Mouse (Mus musculus) ES-Bruce4 (cell line): ENCODE measurements around the gene Ephb4. TPM values are rescaled to one million over a fixed set of nuclear protein-coding genes. Genes with fewer than 3 reads are reported as not detected.

Source experiments
- H3K27ac ChIP-seq: 2 replicates; pipeline ENCODE4 v1.5.1; 2012; ENCODE audit warnings: low read length, inconsistent platforms; ENCODE audit not compliant: insufficient read depth
- H3K27me3 ChIP-seq: 2 replicates; pipeline ENCODE4 v1.6.1; 2012; ENCODE audit warnings: mild to moderate bottlenecking, low read length, inconsistent platforms; ENCODE audit not compliant: control insufficient read depth, poor library complexity, insufficient read depth, severe bottlenecking
- H3K36me3 ChIP-seq: 2 replicates; pipeline ENCODE4 v1.6.1; 2012; ENCODE audit warnings: inconsistent platforms, mild to moderate bottlenecking, low read length, moderate library complexity; ENCODE audit not compliant: control insufficient read depth, poor library complexity, insufficient read depth, severe bottlenecking
- H3K4me1 ChIP-seq: one replicate; pipeline ENCODE4 v1.8.1; 2011; ENCODE audit warnings: low read length; ENCODE audit not compliant: control insufficient read depth, insufficient read depth
- H3K4me3 ChIP-seq: 2 replicates; pipeline ENCODE4 v1.5.1; 2011; ENCODE audit warnings: low read depth, mild to moderate bottlenecking, low read length
- H3K9ac ChIP-seq: 2 replicates; pipeline ENCODE4 v1.6.1; 2012; ENCODE audit warnings: low read depth, mild to moderate bottlenecking, inconsistent platforms; ENCODE audit not compliant: poor library complexity, severe bottlenecking
- H3K9me3 ChIP-seq: replicated peaks from 2 replicates; pipeline ENCODE4 v1.6.1; 2012; ENCODE audit warnings: mild to moderate bottlenecking, low read length, inconsistent platforms; ENCODE audit not compliant: control insufficient read depth, poor library complexity, insufficient read depth, severe bottlenecking
- CTCF ChIP-seq: IDR thresholded peaks from one replicate; pipeline ENCODE4 v1.8.1; 2011; ENCODE audit warnings: low read depth, low read length
- EP300 ChIP-seq: IDR thresholded peaks from 2 replicates; pipeline ENCODE4 v1.6.1; 2011; ENCODE audit warnings: low read depth, low read length; ENCODE audit not compliant: insufficient read depth
- POLR2A ChIP-seq: IDR thresholded peaks from one replicate; pipeline ENCODE4 v1.8.1; 2011; ENCODE audit warnings: low read length; ENCODE audit not compliant: insufficient read depth
- polyA plus RNA-seq: library from polyadenylated mRNA; stranded (reverse); fragments of >200 nt; gene quantifications from 2 replicates; pipeline ENCODE4 v1.2.4, GENCODE M21; 2011; ENCODE audit warnings: low read depth; ENCODE audit not compliant: missing spikeins, insufficient read depth, insufficient read length

Gene Ephb4
- polyA plus RNA-seq, 1 experiment = 17.1 TPM

DNA sequence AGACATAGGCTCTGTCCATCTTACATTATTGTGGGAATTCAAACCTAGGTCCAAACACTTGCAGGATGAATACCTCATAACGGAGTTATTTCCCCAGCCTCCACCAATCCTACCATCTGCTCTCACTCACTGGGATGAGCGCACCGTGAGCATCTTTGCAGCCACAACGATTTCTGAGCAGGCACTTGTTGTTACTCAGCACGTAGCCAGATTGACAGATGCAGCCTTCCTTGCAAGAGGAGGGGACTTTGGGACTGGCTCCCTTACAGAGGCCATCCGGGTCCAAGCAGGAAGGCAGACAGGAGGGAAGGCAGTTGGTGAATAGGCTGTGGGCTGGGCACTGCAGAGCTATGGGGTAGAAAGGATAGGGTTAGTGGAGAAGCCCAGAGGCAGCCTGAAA is 59.5 kb downstream of the Ephb4 start:
- H3K36me3 ChIP-seq = no peaks in the 10 kb centered on the region
- no peak overlapping the region for H3K4me3 ChIP-seq
- no peak overlapping the region for H3K27ac ChIP-seq
- no peaks in the 10 kb centered on the region for H3K9me3 ChIP-seq
- H3K27me3 ChIP-seq = no peaks in the 10 kb centered on the region
- H3K9ac ChIP-seq = no peak overlapping the region
- peaks cover 5% of the 10 kb centered on the region for H3K4me1 ChIP-seq
- TF ChIP-seq POLR2A (no peak), EP300 (no peak), CTCF (no peak)

DNA sequence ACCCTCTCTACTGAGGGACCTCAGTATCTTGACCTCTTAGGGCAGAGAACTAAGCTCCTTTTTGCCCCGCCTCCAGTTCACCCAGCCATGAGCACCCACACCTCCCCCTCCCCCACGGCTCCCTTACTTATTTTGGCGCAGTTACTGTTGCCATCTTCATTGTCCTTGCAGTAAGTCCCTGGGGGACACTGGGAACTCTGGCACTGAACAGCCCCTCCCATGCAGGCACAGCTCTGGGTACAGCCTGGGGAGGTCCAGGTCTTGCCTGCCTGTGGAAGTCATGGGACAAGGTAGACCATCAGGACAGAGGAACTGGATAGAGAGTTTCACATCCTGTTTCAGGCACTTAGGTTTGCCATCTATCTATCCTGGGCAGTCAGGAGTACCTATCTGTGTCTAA is 60.2 kb downstream of the Ephb4 start:
- TF ChIP-seq CTCF (no peak), POLR2A (no peak), EP300 (no peak)
- Histone ChIP-seq H3K27ac (no peak overlapping the region), H3K4me3 (no peak overlapping the region), H3K9me3 (no peaks in the 10 kb centered on the region), H3K36me3 (no peaks in the 10 kb centered on the region), H3K4me1 (peaks cover 5% of the 10 kb centered on the region), H3K27me3 (no peaks in the 10 kb centered on the region), H3K9ac (no peak overlapping the region)

DNA sequence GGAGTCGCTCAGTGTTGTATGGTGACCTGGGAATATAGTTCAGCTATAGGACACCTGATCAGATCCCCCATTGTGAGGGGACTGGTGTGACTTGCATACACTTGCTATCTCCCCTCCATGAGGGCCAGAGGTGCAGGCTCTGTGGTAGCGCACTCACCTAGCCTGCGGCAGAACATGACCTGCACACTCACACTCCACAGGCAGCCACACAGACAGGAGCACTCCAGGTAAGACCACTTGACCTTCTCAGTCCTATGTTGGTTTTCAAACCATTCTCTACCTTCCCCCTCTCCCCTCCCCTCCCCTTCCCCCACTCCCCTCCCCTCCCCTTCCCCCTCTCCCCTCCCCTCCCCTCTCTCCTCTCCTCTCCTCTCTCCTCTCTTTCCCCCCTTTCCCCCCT is 60.6 kb downstream of the Ephb4 start:
- Histone ChIP-seq H3K27me3 (no peaks in the 10 kb centered on the region), H3K4me1 (peaks cover 5% of the 10 kb centered on the region), H3K9ac (no peak overlapping the region), H3K27ac (no peak overlapping the region), H3K4me3 (no peak overlapping the region), H3K36me3 (no peaks in the 10 kb centered on the region), H3K9me3 (no peaks in the 10 kb centered on the region)
- TF ChIP-seq CTCF (no peak), POLR2A (no peak), EP300 (no peak)

DNA sequence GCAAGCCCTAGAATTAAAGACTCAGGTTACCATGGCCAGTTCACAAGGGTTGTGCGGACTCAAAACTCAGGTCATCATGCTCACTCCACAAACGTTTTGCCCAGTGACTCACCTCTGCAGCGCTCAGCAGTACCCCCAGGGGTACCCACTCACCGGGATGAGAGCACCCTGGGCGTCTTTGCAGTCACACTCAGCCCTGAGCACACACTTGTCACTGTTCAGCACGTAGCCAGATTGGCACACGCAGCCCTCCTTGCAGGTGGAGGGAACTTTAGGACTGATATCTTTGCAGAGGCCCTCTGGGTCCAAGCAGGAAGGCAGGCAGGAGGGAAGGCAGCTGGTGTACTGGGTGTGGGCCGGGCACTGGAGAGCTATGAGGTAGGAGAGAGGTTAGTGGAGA is 61.3 kb downstream of the Ephb4 start:
- no peak overlapping the region for H3K27ac ChIP-seq
- no peak overlapping the region for H3K4me3 ChIP-seq
- H3K9ac ChIP-seq = no peak overlapping the region
- H3K9me3 ChIP-seq = no peaks in the 10 kb centered on the region
- H3K27me3 ChIP-seq = no peaks in the 10 kb centered on the region
- no peaks in the 10 kb centered on the region for H3K36me3 ChIP-seq
- H3K4me1 ChIP-seq = peaks cover 5% of the 10 kb centered on the region
- TF ChIP-seq CTCF (no peak), EP300 (no peak), POLR2A (no peak)

DNA sequence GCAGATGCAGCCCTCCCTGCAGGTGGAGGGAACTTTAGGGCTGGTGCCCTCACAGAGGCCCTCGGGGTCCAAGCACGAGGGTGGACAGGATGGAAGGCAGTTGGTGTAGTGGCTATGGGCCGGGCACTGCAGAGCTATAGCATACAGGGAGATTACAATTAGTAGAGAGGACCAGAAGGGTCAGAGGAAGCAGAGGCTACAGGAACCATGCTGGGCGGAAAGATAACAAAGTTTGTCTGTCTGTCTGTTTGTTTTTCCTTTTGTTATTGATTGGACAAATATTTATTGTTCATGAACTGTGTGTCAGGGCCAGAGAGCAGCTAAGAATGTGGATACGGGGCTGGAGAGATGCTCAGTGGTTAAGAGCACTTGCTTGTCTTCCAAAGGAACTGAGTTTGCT is 64.3 kb downstream of the Ephb4 start:
- no peak for TF ChIP-seq POLR2A
- TF ChIP-seq EP300 = no peak
- TF ChIP-seq CTCF = no peak
- no peaks in the 10 kb centered on the region for H3K4me1 ChIP-seq
- H3K9me3 ChIP-seq = no peaks in the 10 kb centered on the region
- H3K4me3 ChIP-seq = no peak overlapping the region
- no peak overlapping the region for H3K9ac ChIP-seq
- H3K27me3 ChIP-seq = no peaks in the 10 kb centered on the region
- H3K27ac ChIP-seq = no peak overlapping the region
- no peaks in the 10 kb centered on the region for H3K36me3 ChIP-seq

DNA sequence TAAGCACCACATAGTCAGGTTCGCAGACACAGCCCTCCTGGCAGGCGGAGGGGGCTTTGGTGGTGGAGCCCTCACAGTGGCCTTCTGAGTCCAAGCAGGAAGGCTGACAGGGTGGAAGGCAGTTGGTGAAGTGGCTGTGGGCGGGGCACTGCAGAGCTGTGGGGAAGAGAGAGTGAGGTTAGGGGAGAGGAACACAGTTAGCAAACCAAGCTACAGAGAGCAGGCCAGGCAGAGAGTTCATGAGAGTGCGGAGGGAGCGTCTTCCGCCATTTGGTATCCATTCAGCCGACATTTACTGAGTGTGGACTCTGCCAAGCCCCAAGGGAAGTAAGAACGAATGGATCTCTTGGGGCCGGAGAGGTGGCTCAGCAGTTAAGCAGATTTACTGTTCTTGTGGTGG is 69.2 kb downstream of the Ephb4 start:
- H3K4me3 ChIP-seq = no peak overlapping the region
- no peak overlapping the region for H3K9ac ChIP-seq
- no peaks in the 10 kb centered on the region for H3K36me3 ChIP-seq
- H3K27me3 ChIP-seq = no peaks in the 10 kb centered on the region
- TF ChIP-seq CTCF = no peak
- TF ChIP-seq EP300 = no peak
- TF ChIP-seq POLR2A = no peak
- no peaks in the 10 kb centered on the region for H3K4me1 ChIP-seq
- H3K27ac ChIP-seq = no peak overlapping the region
- no peaks in the 10 kb centered on the region for H3K9me3 ChIP-seq
